Mouse (Mus musculus) spleen, adult 2 months (tissue): ENCODE measurements around the gene Emg1.

Experiments used
- CTCF ChIP-seq: fragments of 200-500 bp; IDR thresholded peaks from 2 replicates; pipeline ENCODE4 v1.5.1; 2011; ENCODE audit warnings: mild to moderate bottlenecking, inconsistent platforms; ENCODE audit not compliant: insufficient read depth, insufficient read length, insufficient replicate concordance; ENCODE audit errors: extremely low read depth
- POLR2A ChIP-seq: fragments of 200-500 bp; IDR thresholded peaks from 2 replicates; pipeline ENCODE4 v1.6.1; 2011; ENCODE audit warnings: low read depth, low read length, inconsistent platforms

GRCm38 (mm10) chr6:124689011-124689410 lies 23.0 kb downstream of the Emg1 start:
- TF ChIP-seq POLR2A (no peak), CTCF (no peak)
